Mouse (Mus musculus) adrenal gland, adult (tissue): ENCODE results near the gene Ttc25.
"Not testable (repeated sequence)": the region's sequence is repeated elsewhere in the genome, so short reads cannot be mapped to it uniquely, and the experiment has no call there.

Experiments
- DNase-seq, 2 experiments: peaks; one replicate each; pipeline ENCODE4 v3.0.0; 2022 to 2023; ENCODE audit warnings: low spot score in 1 of 2; ENCODE audit not compliant: inconsistent age in 2 of 2

The Ttc25 gene

DNA sequence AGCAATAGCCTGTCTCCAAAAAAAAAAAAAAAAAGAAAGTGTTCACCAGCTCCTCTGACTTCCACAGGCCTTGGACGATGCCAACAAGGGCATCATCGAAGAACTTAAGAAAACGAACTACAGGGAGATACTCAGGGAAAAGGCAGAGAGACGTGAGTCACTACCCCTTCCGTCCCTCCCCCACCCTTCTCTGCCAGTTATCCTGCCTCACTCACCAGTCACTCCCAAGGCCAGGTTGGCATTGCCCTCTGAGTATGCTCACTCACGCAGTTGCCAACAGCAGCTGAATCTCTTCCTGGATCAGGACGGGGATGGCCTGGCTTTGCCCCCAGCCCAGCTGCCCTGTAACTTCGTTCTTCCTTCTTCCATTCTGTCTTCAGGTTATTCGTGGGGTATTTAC, 24.4 kb downstream of the Ttc25 start:
- peak; percentile 89 to 94 for DNase-seq

DNA sequence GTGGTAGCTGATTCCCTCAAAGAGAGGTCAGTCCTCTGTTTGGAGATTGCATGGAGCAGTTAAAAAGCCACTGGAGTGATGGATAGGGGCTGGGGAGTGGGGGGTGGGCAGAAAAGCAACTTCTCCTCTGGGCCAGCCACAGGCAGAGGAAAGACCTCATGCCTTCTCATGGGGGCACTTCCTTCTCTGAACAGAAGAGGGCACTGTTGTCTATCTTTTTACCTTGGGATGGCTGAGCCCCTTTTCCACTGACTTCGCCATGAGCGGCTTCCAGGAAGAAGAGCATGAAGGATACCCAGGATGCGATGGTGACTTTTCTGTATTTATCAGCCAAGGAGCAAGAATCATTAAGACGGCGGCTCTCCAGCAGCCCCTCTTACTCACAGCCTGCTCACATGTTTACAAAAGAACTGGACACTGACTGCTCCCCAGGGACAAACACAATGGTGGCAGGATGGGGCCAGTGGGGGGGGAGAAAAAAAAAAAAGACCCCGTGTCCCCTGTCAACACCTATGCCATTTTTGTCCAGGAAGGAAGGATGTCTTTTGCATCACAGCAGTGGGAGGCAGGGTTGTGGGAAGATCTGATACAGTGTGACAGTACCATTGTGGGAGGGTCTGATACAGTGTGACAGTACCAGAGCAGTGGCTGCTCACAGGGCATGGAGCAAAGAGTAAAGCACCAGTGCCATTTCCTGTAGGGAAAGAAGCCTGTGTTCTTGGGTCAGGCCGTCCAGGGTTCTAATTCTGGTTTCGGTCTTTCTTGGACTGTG, 25.2 kb downstream of the Ttc25 start:
- peak; percentile 82 to 96 for DNase-seq

DNA sequence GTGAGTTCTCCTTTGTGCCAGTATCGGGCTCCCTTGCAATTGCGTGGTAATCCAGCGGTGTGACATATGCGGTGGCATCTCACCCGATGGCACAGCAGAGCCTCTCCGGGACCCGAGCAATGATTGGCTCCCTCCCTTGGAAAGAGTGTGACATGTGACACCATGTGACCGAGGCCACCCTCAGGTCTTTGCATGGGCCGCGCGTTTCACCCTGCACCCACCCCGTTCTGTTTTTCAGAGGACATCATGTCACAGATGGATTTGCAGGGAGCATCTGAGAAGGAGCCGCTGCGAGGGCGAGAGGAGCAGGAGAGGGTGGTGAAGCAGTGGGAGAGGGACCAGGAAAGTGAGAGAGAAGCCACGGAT, 25.8 kb downstream of the Ttc25 start:
- peak; percentile 37 to 65 for DNase-seq

DNA sequence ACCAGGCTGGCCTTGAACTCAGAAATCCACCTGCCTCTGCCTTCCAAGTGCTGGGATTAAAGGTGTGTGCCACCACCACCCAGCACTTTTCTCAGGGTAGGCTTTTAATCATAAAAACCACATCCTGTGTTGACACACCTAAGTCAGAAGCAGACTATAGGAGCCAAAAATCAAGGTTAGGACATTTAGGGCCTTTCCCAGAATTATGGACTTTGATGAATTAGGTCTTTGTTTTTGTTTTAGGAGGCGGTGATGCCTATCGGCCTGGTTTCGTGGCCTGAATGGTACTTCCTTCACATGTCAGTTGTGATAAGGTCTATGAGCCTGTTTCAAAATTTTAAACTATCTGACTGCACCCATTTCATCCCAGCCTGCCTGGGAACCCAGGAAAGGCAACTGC, 28.8 kb downstream of the Ttc25 start:
- no peak for DNase-seq

DNA sequence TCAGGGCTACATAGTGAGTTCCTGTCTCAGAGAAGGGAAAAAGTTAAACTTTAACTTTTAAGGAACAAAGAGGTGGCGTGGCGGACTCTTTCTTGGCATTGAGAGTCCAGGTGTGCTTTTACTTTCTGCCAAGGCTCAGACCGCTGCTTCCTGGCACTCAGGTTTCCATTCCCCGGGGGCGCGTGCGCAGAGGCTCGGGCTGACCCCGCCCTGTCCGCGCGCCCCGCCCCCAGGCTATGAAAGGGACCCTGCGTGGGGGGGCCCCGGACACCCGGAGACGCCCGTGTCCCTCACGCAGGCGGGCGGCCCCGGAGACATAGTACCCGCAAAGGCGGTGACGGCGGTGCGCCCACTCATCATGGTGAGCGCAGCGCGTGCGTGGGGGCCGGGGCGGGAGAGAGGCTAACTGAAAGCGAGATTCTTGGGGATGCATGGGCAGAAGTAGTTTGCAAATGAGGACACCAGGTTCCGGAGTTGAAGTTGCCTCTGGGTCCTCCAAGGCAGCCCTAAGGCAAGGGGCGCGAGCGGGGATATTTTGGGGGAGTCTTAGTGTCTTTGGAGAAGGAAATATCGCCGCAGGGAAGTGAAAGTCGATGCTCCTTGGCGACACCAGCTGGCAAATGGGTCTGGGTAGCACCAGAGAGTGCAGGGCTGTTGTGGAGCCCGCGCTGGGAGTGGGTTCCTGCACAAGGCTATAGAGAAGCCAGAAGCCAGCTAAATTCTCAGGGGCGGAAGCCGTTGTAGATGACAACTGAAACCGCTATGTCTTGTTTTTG, 29.5 kb downstream of the Ttc25 start, which contains the start of gene Cnp:
Gene Cnp (plus strand): TSS at position 197 of the 776 bp plus-strand sequence.
- DNase-seq = peak; percentile 85 to 94

DNA sequence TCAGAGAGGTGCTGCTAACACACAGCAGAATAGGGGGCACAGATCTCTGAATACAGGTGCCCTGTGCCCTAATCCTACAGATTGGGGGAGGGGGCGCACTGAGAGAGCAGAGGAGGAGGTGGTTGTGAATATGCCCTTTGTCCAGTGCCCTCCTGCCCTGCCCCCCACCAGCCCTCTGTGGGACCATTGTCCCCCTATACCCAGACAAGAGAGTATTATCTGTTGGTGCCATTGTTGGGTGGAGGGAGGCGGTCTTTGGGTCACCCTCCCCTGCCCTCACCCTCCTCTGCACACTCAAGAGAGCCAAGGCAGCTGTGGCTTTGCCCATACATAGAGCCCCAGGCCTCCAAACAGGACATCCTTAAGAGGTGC, 30.1 kb downstream of the Ttc25 start:
- peak in 1 of 2 experiments; percentile 37 for DNase-seq

DNA sequence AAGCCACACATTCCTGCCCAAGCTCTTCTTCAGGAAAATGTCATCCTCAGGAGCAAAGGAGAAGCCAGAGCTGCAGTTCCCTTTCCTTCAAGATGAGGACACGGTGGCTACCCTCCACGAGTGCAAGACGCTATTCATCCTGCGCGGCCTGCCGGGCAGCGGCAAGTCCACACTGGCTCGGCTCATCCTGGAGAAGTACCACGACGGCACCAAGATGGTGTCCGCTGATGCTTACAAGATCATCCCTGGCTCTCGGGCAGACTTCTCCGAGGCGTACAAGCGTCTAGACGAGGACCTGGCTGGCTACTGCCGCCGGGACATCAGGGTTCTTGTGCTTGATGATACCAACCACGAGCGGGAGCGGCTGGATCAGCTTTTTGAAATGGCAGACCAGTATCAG, 30.8 kb downstream of the Ttc25 start:
- no peak for DNase-seq

DNA sequence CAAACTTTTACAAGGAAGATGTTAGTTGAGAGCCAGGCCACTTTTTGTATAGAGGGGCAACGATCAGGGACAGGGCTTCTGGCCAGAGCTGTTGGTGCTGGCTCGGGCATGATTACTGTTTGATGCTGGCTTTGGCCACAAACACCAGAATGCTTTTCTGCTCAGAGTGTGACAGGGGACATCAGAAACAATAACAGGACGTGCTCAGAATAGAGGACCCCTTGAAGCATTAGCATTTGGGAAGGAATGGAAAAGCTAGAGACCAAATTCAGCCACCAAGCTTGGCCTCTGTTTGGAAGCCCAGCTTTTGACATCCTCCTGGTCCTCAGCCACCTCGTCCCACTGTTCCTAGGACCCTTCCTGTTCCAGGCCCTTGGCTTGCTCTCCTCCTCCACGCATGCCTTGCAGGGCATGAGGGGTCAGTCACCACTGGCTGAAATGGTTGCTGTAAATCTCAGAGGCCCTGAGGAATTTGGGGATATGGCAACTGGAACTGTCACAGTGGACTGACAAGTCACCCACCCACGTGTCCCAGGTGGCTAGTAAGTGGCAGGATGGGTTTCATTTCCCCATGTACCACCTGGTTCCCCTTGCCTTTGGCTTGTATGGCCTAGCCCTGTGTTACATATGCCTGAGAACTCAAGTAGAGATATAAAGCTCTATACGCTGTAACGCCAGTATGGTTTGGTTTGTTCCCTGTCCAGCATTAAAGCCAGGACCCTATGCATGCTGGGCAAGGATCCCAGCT, 32.6 kb downstream of the Ttc25 start:
- DNase-seq = peak in 1 of 2 experiments; percentile 44

DNA sequence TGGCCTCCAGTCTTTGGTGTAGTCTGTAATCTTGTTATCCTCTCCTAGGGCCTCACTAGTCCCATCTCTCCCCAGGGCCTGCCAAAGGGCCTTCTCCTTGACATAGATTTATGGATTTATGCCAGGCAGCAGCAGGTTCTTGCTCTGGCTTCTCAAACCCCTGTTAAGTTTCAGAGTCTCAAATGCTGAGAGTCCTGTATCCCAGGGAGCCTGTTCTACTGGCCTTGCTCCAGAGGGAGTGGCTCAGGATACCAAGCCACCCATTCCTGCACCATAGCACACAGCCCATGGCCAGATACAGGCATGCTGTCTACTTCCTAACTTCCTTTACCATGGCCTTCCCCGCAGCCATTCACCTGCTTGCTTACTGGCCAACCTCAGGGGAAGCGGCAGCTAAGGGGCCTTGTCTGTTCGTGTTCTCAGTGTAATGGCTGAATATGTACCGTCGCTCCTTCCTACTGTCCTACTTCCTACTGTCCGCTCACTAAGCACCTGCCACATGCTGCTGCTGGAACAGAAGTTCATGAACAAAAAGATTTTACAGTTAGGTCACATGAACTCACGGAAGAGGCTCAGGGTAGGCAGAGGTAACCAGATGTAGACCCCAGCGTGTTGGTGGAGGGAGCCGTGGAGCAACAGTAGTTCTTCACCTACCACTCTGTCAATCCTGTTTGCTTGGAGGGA, 33.9 kb downstream of the Ttc25 start:
- DNase-seq = peak in 1 of 2 experiments; percentile 52

DNA sequence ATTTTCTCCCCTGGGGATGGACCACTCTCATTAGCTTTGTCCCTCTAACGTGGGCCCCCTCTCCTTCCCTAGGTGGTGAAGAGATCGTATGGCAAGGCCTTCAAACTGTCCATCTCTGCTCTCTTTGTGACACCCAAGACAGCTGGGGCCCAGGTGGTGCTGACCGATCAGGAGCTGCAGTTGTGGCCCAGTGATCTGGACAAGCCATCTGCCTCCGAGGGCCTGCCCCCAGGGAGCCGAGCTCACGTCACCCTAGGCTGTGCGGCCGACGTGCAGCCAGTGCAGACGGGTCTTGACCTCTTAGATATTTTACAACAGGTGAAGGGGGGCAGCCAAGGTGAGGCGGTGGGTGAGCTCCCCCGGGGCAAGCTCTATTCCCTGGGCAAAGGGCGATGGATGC, 34.9 kb downstream of the Ttc25 start:
- DNase-seq = peak in 1 of 2 experiments; percentile 26

DNA sequence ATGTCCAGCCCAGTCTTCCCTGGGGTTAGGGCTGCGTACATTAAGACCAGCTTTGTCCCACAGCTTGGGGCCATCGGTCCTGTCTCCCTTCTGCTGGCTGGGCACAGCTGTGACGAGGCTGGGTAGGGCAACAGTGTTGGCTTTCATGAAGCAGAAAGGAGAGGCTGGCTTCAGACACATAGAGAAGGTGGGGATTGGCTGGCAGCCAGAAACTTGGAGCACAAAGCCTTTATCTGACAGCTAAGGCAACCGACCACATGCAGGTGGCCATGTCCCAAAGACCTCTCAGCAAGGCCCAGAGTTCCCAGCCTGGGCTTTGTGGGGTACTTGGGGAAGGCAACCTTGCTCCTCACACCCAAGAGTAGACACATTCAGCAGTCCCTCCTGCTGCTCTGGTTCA, 36.3 kb downstream of the Ttc25 start:
- peak; percentile 62 to 79 for DNase-seq

DNA sequence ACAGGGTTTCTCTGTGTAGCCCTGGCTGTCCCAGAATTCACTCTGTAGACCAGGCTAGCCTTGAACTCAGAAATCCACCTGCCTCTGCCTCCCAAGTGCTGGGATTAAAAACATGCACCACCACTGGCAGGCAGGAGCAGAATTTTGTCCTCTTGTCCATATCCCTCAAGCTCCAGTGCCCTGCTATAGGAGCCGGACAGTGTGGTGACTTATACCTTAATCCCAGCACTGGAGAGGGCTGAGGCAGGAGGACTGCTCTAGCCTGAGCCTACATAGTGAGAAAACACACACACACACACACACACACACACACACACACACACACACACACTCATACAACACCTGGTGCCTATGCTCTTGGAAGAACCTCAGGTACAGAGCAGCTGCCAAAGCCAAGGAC, 37.0 kb downstream of the Ttc25 start:
- not testable (repeated sequence) for DNase-seq

DNA sequence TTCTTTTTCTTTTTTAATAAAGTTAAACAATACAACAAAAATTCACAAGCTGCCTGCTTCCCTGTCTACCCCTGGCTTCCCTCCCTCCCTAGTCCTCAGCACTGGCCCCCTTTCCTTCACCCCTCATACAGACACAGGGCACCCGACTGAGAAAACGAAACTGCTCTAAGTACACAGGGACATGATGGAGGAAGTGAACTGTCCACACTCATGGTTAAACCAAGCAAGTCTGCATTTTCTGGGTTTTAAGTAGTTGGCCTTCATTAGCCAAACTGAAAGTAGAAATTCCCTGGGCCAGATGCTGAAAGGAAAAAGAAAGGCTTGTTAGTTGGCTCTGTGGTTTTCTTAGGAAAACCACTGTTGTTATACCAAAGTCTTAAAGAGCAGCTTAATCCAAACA, 37.4 kb downstream of the Ttc25 start:
- no peak for DNase-seq

DNA sequence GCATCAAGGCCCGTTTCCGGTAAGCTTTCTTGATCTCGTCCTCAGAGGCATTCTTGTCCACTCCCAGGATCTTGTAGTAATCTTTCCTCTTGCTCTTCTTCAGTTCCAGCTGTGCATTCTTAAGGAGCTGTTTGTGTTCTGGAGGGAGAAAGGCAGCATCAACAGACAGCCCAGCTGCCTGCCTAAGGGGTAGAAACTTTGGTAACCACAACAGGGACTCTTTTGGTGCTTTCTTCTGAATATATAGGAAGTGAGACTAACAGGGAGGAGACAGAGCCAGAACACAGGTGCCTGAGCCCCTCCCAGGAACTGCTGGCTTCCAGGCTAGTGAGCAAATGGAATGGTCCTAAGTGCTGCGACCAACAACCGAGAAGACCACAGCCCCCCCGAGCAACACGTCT, 39.2 kb downstream of the Ttc25 start:
- DNase-seq = no peak

DNA sequence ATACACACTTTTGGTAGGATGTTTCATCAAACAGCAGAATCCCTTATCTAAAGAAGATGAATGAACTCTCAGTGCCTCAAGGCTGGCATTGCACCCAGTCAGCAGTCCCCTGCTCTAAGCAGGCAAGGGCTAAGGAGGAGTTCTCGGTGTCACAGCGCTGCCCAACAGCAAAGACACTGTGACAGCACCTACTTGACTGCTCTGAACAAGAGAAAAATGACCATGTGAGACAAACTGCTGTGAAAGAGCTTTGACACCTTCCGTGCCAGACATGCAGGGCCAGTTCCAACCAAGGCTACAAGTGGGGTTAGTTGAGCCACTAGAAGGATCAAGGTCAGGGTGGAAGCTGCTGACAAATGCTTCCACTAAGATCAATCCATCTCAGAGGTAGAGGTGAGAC, 39.7 kb downstream of the Ttc25 start:
- peak in 1 of 2 experiments; percentile 63 for DNase-seq

DNA sequence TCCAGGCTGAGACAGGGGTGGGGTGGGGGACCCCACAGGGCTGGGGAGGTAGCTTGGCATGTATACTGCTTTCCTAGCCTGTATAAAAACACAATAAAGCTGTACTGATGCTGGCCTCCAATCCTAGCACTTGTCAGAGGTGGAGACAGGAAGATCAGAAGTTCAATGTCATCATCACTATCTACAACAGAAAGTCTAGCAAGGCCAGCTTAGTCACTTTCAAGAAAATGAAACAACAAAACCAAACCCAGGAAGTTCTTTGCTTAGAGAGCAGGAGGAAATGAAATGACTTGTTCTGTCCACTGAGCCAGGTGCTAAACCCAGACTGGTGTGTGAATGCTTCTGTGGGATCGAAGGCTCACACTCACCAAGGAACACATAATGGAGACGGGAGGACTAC, 43.1 kb downstream of the Ttc25 start:
- peak in 1 of 2 experiments; percentile 72 for DNase-seq

DNA sequence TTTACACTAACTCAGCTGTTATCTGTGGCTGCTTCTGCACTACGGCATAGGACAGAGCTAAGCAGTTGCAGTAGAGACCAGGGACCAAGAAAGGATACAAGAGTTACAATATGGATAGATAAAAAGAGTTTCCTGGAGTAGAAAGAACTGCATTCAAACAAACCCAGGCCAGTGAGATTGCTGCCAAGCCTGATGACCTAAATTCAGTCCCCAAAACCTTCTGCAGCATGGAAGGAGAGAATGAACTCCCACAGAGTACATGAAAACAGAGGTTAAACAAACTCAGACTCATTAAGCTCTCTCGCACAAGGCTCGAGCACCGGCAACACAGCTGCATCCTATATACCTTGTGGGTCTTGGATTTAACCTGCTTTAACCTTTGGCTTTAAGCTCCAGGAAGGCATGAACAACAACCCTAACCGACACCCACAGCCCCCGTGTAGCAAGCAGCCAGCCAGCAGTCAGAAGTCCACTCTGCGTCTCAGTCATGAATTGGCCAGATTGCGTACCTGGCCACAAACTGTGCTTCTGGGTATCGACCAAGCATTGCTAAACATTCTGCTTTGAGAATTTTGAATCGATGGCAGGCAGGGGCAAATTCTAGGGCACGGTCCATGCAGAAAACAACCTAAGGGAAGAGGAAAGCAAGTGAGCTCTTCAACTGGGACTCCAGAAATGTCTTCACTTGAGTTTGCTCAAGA, 47.1 kb downstream of the Ttc25 start:
- no peak for DNase-seq

DNA sequence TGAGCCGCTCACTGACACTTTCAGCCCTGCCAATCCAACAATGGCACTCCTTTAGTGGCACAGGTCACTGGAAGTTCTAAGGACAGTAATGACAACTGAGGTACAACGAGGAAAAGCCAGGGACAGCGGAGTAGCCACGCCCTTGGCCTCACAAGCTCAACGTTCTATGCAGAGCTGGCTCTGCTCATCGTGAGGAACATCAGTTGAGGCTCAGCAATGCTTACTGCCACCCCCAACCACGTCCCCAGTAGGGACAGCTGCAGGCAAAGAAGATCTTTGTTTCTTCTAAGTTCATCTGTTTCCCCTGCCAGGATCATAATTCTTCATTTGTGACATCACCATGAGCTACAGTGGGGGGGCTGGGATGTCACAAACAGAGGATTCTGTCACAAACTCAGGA, 49.2 kb downstream of the Ttc25 start:
- no peak for DNase-seq

DNA sequence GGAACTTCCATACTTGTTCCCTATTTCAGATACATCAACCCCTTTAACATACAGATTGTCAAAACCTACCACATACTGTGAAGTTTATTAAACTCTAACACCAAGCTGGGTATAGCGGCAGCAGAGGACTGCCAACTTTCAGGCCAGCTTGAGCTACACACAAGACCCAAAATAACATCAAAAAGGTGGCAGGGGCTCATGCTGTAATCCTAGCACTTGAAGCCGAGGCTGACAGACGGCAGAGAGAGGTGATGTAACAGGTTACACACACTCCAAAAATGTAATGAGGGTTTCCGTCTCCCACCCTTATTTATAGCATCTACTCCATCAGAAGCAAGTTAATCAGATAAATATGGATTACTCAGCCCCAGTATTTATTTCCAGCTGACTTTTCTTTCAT, 50.1 kb downstream of the Ttc25 start:
- no peak for DNase-seq

DNA sequence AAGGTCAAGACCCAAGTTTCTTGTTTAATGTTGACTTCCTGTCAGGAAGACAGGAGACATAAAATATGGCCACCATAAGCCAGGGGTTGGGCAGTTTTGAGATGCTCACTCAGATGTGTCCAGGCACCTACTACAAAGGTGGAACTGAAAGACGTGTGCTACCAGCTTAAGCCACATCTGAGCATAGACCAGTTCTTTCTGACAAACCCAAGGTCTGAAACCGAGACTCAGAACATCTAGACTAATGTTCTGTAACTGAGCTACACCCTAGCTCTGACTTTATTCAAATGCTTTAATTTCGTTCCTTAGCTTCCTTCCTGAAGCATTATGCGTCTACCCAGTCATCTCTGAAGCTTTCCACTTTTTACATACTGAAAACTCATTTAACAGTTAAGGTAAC, 52.7 kb downstream of the Ttc25 start:
- DNase-seq = no peak

DNA sequence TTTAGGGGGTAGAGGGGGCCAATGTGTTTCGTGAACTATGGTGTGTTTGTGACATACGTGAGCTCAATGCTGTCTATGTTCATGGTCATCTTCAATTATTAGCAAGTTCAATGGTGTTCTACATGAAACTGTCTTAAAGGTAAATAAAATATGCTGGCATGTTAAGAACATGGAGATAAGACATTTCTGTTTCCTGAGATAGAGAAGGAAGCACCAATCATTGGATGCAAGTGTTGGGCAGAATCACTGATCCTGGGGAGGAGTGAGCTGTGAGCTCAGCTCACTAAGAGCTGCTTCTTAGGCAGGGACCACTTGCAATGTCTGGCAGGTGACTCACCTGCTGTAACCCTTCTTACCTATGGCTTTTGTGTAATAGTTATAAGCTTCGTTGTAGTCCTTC, 56.0 kb downstream of the Ttc25 start:
- DNase-seq = no peak
